23 mouse cellular contexts compared by ENCODE assay signal in the genomic region with DNA sequence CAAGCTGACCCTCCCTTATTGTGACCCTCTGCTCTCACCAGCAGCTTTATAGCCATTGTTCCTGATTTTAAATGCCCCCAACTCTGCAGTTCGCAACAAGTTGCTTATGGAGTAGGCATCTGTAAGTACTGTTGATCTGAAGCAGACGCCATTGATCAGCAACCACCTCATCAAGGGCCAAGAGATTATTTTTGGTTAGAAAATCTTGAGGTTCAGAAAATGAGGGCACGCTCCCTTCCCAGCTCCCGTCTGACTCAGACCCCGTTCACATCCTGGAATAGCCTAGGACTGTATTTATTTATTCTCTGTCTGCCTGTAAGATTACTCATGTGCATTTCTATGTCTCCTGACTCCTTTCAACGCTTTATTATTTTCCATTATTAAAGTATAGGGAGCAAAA. TPM values are rescaled to one million over a fixed set of nuclear protein-coding genes. Genes with fewer than 3 reads are reported as not detected.
A peak's percentile ranks its signal among the peaks of the same experiment; 100 is the strongest.
DNase-seq lines count a peak whose midpoint lies in the region; ATAC-seq and TF ChIP-seq lines count a peak whose summit lies in the region.
"Had no signal": no experiment of that assay in that cellular context is flagged by ENCODE, and none has a peak within 500 bp of the region (broad histone marks: within the 10 kb centered on the region; RNA-seq: fewer than 3 reads in every experiment).

No protein-coding gene starts in this region.

- no peaks in the 10 kb centered on the region for H3K4me1 ChIP-seq in lung, embryonic 16.5 days (replicated peaks; ENCODE audit: control insufficient read depth, insufficient read depth, low read length)
- H3K4me1 ChIP-seq in lung, postnatal 0 days (ENCODE audit: insufficient read depth, low read depth, low read length): no peaks in the 10 kb centered on the region
- no peaks in the 10 kb centered on the region for H3K4me1 ChIP-seq in forebrain, embryonic 16.5 days (replicated peaks; ENCODE audit: control insufficient read depth, insufficient read depth, low read length)
- H3K4me1 ChIP-seq: embryonic facial prominence, embryonic 12.5 days; forebrain, embryonic 13.5 days; heart, embryonic 13.5 days; hindbrain, embryonic 15.5 days had no signal

- TF ChIP-seq CTCF in lung, postnatal 0 days (IDR thresholded peaks at IDR 0.05): no peak

- peaks cover 30% of the 10 kb centered on the region for H3K36me3 ChIP-seq in lung, embryonic 16.5 days (ENCODE audit: control insufficient read depth, insufficient read depth, low read length)
- H3K36me3 ChIP-seq in lung, postnatal 0 days (ENCODE audit: insufficient read depth, low read length): peaks cover 6% of the 10 kb centered on the region; the same call in 1 of the 2 replicates
- peaks cover 8% of the 10 kb centered on the region for H3K36me3 ChIP-seq in forebrain, embryonic 16.5 days (ENCODE audit: control insufficient read depth, insufficient read depth)

- H3K27me3 ChIP-seq in lung, embryonic 16.5 days (ENCODE audit: control insufficient read depth, insufficient read depth, low read depth, low read length): no peaks in the 10 kb centered on the region
- no peaks in the 10 kb centered on the region for H3K27me3 ChIP-seq in lung, postnatal 0 days (replicated peaks; ENCODE audit: insufficient read depth, low read length)
- H3K27me3 ChIP-seq in forebrain, embryonic 16.5 days (replicated peaks; ENCODE audit: control insufficient read depth, insufficient read depth, low read length): no peaks in the 10 kb centered on the region
- H3K27me3 ChIP-seq: embryonic facial prominence, embryonic 12.5 days; forebrain, embryonic 13.5 days; heart, embryonic 13.5 days; hindbrain, embryonic 15.5 days had no signal

- DNase-seq in lung, postnatal 25 days (ENCODE audit: low spot score): no peak
- peak; percentile 67 for DNase-seq in lung, postnatal 0 days (ENCODE audit: low spot score)
- peak; percentile 36 to 56 for DNase-seq in lung, postnatal 4 days
- DNase-seq in ovary, postnatal 14 days (ENCODE audit: low spot score): no peak
- DNase-seq in gastrocnemius, postnatal 14 days: no peak
- DNase-seq: adrenal gland, adult 2 months; adrenal gland, postnatal 25 days; cerebellum, adult 11 months; cerebellum, adult 9-10 months; cerebellum, postnatal 25 days; gastrocnemius, adult 2 months; gastrocnemius, postnatal 36 days; heart, adult 11 months; heart, postnatal 36 days had no signal

- ATAC-seq in lung, embryonic 16.5 days (ENCODE audit: low read depth): peak; percentile 31; the same call in 1 of the 2 replicates
- ATAC-seq in lung, postnatal 0 days: peak; percentile 65
- no peak for ATAC-seq in forebrain, embryonic 16.5 days
- ATAC-seq: forebrain, embryonic 13.5 days had no signal

- no peak overlapping the region for H3K9ac ChIP-seq in lung, embryonic 16.5 days (ENCODE audit: low read length)
- H3K9ac ChIP-seq in lung, postnatal 0 days (replicated peaks; ENCODE audit: low read depth): no peak overlapping the region
- no peak overlapping the region for H3K9ac ChIP-seq in forebrain, embryonic 16.5 days (replicated peaks; ENCODE audit: low read depth, low read length)
- H3K9ac ChIP-seq: embryonic facial prominence, embryonic 12.5 days; forebrain, embryonic 13.5 days; heart, embryonic 13.5 days; hindbrain, embryonic 15.5 days had no signal

- H3K4me3 ChIP-seq in lung, embryonic 16.5 days (ENCODE audit: low read length): no peak overlapping the region
- no peak overlapping the region for H3K4me3 ChIP-seq in lung, postnatal 0 days (ENCODE audit: low read depth, low read length)
- no peak overlapping the region for H3K4me3 ChIP-seq in forebrain, embryonic 16.5 days (replicated peaks; ENCODE audit: low read length)
- H3K4me3 ChIP-seq: embryonic facial prominence, embryonic 12.5 days; forebrain, embryonic 13.5 days; gastrocnemius, adult 2 months; heart, embryonic 13.5 days; hindbrain, embryonic 15.5 days had no signal

- no peak for TF ChIP-seq EP300 in lung, postnatal 0 days (IDR thresholded peaks at IDR 0.05)

- 54% methylated on average over 6 of the region's 6 CpGs for WGBS in lung, embryonic 16.5 days
- 54% methylated on average over 6 of the region's 6 CpGs for WGBS in lung, postnatal 0 days
- 92% methylated on average over 6 of the region's 6 CpGs for WGBS in forebrain, embryonic 16.5 days

- intact Hi-C loops in gastrocnemius, postnatal 14 days (cut with DNase I; ENCODE audit: low total_unique reads): no loop called here

- H3K9me3 ChIP-seq in lung, embryonic 16.5 days (ENCODE audit: control insufficient read depth, low read length): no peaks in the 10 kb centered on the region
- no peaks in the 10 kb centered on the region for H3K9me3 ChIP-seq in lung, postnatal 0 days (ENCODE audit: low read length)
- H3K9me3 ChIP-seq in forebrain, embryonic 16.5 days (ENCODE audit: control insufficient read depth, low read length): no peaks in the 10 kb centered on the region
- H3K9me3 ChIP-seq: embryonic facial prominence, embryonic 12.5 days; forebrain, embryonic 13.5 days; heart, embryonic 13.5 days; hindbrain, embryonic 15.5 days had no signal

- H3K27ac ChIP-seq in lung, embryonic 16.5 days (ENCODE audit: low read length): no peak overlapping the region
- no peak overlapping the region for H3K27ac ChIP-seq in lung, postnatal 0 days (ENCODE audit: low read length)
- no peak overlapping the region for H3K27ac ChIP-seq in forebrain, embryonic 16.5 days (ENCODE audit: low read length)
- H3K27ac ChIP-seq: embryonic facial prominence, embryonic 12.5 days; forebrain, embryonic 13.5 days; gastrocnemius, adult 2 months; heart, embryonic 13.5 days; hindbrain, embryonic 15.5 days had no signal

- no peak overlapping the region for H3K4me2 ChIP-seq in lung, embryonic 16.5 days (ENCODE audit: low read depth, low read length)
- H3K4me2 ChIP-seq in lung, postnatal 0 days (replicated peaks; ENCODE audit: low read depth, low read length): no peak overlapping the region
- H3K4me2 ChIP-seq in forebrain, embryonic 16.5 days (ENCODE audit: low read length): no peak overlapping the region
- H3K4me2 ChIP-seq: embryonic facial prominence, embryonic 12.5 days; forebrain, embryonic 13.5 days; heart, embryonic 13.5 days; hindbrain, embryonic 15.5 days had no signal

RNA-seq across cellular contexts. Expression of a gene that starts 16.1 kb away (rescaled TPM):
- 30.4 and 36.5 TPM in 2 replicates for polyA plus RNA-seq in lung, embryonic 16.5 days (2015; fragmentation: Nextera tagmentation; extraction: Ambion mirVana)
- 15.4 and 17.1 TPM in 2 replicates for polyA plus RNA-seq in lung, postnatal 0 days (2015; fragmentation: Nextera tagmentation; extraction: Ambion mirVana)
- 12.2 and 13.3 TPM in 2 replicates for polyA plus RNA-seq in forebrain, embryonic 16.5 days (2015; fragmentation: Nextera tagmentation; extraction: Ambion mirVana)
- total RNA-seq in gastrocnemius, postnatal 14 days (2021): 1 to 10 TPM; 3.1 to 3.2 TPM
- total RNA-seq: CH12.LX had no signal

RNA-seq across cellular contexts. Expression of a gene that starts 33.1 kb away (rescaled TPM):
- polyA plus RNA-seq in lung, embryonic 16.5 days (2015; fragmentation: Nextera tagmentation; extraction: Ambion mirVana): not detected in 2 replicates
- polyA plus RNA-seq in lung, postnatal 0 days (2015; fragmentation: Nextera tagmentation; extraction: Ambion mirVana): not detected in 2 replicates
- not detected in 2 replicates for polyA plus RNA-seq in forebrain, embryonic 16.5 days (2015; fragmentation: Nextera tagmentation; extraction: Ambion mirVana)
- not detected for total RNA-seq in gastrocnemius, postnatal 14 days (2021)
- total RNA-seq: adrenal gland, adult 2 months; adrenal gland, postnatal 25 days; CH12.LX; gastrocnemius, adult 2 months; gastrocnemius, postnatal 36 days; heart, postnatal 36 days had no signal
- polyA plus RNA-seq: adrenal gland, adult 2 months; embryonic facial prominence, embryonic 12.5 days; forebrain, embryonic 13.5 days; heart, embryonic 13.5 days; heart, postnatal 0 days; hindbrain, embryonic 11.5 days; hindbrain, embryonic 15.5 days had no signal

Comparison
In these comparisons a context has a peak if more than half of its experiments do, and no peak if none do; other contexts are left out.
1. DNase-seq: peak in lung, postnatal 0 days (single experiment) and lung, postnatal 4 days (2 of 2); none in lung, postnatal 25 days (single experiment), ovary, postnatal 14 days (single experiment) and gastrocnemius, postnatal 14 days (single experiment).